Mouse (Mus musculus) retina, postnatal 7 days (tissue): ENCODE measurements around the gene Crot.
"Not testable (repeated sequence)": the region's sequence is repeated elsewhere in the genome, so short reads cannot be mapped to it uniquely, and the experiment has no call there.

Experiments
- DNase-seq: peaks from one replicate; pipeline ENCODE4 v3.0.0-alpha.2; 2012; ENCODE audit warnings: low read depth, low spot score

Gene Crot

DNA sequence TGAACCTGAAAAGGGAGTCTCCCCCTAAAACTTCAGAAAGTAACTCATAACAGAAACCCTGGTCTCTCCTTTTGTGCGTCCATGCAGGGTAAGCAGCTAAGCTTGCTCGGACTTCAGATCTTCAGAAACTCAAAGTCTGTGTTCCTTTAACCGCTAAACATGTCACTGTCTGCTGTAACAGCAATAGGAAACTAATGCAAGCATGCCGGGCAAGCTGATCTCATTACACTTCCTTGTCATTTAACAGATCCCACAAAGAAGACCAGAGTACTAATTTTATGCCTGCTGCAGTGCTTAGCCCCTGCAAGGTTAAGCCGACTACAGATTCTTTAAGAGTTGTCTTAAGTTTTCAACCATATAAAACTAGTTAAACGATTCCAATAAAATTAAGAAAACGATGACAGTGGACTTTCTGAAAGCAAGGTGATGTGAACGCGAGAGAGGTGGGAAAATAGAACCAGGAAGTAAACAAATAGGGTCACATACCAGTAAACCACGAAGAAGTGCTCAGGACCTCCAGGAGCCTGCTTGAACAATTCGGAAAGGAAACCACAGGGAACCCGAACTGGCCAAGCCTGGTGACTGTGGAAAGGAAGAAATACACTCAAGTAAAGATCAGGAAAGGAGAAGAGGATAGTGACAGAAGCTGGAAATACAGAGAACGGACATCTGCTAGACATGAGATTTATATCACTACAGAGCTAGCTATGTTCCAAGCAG is 998 bp downstream of the Crot start:
- DNase-seq, result no peak

DNA sequence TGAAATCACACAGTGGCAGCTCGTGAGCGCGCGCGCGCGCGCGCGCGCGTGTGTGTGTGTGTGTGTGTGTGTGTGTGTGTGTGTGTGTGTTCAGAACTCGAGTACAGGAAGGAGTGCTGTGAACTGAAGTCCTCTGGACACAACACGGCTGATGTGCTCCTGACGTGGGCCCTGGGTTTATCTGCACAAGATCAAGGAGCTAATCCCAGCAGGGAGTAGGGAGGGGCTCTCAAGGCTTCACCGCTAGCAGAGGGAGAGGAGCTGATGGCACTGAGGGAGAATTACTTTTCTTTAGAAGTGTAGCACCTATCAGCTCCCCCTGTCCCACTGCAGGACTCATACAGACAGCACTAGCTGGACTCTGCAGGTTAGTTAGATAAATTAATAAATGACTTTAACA is 5.5 kb downstream of the Crot start:
- DNase-seq, result no peak

DNA sequence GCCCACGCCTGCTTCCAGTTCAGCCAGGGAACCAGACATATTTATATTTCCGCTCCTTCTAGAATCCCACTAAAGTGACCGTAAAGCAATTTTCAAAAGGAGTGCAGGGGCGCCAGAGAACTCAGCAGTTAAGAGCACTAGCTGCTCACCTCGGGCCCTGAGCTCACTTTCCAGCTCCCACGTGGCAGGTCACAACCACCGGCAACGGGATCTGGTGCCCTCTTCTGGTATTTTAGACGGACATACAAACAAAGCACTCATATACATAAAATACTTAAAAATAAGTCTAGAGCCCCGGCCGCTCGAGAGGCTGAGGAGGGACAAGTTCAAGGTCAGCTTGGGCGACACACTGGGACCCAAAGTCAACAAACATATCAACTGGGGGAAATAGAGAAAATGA is 6.6 kb downstream of the Crot start:
- no peak for DNase-seq

DNA sequence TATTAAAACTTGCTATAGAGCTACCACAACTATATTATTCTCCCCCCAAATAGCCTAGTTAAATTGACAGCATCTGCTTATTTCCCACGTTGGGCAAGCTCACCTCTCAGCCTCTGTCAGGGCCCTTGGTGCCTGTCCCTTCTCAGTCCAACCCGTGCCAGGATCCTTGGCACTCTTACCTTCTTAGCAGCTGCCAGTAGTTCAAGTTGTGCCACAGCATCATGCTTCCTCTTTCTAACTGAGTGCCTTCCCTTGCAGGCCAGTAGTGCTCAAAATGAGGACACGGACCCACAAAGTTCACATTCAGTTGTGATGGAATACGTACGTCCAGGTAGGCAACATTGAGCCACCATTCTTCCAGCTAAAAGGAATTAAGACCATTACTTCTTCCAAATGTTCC is 9.2 kb downstream of the Crot start:
- no peak for DNase-seq

DNA sequence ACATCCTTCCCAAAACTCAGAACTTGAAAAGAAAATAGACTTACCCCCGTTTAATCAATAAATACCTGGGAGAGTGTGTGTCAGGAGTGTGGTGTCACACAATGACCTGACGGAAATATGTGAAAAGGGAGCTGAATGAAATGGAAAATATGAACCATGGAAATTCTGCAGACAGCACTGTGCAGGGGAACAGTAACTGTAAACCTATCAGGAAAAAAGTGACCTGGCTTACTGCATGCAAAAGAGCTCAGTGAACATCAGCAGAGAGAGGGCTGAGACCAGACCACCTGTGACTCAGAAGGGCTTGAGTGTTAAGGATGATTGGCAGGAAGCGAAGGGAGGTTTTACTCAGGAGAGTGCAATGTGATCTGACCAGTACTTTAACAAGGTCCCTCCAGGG is 11.7 kb downstream of the Crot start:
- no peak for DNase-seq

DNA sequence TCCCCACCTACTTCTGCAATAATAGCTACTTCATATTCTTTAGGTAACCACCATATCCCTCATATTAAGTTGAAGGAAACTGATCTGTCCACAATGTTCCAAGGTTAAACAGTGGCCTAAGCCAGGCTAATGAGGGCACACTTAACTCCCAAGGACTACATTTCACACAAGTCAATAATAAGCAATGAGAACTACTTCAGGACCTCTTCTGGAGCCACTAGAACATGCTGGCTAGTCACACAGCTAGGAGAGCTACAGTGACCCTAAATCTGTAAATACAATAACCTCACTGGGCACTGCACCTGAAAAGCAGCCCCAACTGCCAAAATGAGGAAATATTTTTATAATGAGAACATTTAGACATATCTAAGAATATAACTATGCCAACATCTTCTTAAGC is 22.4 kb downstream of the Crot start:
- no peak for DNase-seq

DNA sequence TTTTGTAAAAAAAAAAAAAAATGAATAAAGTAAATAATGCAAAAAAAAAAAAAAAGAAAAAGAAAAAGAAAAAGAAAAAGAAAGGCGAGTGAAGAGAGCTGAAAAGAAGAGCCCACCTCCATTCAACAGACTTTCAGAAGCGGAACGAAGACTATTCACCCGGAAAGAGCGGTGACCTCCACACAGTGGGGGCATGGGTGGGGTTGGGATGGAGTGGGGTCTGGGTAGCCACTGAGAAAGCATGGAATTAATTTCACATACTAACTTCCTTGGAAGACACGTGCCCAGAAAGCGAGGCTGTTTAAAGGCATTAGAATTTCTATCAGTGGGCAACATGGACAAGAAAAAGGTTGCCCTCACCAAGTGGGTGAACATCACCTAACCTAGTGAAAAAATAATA is 24.8 kb downstream of the Crot start:
- no peak for DNase-seq

DNA sequence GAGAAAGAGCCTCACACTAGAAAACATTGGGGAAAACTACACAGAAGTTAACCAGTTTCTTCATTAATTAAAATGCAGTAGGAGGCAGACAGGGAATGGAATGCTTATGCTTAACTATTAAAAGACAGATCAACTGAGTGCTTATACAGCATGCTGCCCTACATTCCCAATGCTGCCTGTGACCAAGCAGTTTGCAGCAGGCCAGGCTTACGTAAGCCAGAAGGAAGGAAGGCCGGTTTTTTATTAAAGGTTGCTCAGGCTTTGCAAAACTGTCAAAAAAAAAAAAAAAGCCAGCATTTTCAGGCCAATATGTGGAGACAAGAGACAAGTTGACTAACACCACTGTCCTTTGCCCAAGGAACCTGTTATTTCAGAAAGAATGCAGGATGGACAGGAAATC is 26.4 kb downstream of the Crot start:
- no peak for DNase-seq

DNA sequence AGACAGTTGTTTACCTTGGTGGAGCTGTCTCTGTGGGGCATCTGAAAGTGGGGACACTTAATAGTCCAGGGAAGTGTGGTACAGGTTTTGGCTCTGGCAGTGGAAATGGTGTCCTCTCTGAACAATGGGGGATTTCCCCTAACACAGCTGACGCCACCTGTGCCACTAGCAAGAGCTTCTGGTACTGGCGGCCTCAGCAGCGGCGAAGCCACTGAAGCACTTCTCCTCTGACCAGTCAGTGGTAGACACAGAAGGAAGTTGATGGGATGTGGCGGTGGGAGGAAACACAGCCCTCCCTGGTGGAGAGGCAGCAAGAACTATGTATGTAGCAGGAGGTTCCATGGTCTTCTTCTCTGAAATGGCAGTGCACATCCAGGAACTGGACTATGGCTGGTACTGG is 32.6 kb downstream of the Crot start:
- no peak for DNase-seq

DNA sequence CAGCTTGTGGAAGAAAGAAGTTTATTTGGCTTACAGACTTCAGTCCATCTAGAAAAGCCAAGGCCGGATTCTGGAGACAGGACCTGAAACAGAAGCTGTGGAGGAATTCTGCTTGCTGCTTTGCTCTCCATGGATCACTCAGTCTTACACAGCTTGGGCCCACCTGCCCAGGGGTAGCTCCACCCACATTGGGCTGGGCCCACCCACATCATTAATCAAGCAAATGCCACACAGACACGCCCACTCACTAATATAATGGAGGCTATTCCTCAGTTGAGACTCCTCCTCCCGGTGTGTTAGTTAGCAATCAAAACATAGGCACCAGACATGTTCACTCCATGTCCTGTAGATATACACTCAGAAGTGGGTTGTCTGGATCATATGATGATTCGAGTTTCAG is 36.6 kb downstream of the Crot start:
- DNase-seq, result no peak

DNA sequence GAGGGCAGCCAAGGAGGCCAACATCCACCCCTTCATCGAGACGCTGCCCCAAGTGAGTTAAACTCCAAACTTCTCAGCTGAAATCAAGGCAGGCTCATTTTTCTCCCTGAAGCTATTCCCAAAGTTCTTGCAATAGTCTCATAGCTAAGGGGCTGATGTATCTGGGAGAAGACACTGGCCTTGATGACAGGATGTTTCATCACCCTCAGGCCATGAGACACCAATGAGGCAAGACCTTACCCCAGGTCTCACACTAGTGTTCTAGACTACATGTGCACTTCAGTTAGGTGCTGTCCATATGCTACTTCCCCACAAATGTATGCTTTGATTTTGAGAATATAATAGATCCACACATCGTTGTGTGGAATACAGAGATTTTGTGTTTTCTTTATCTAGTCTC is 41.6 kb downstream of the Crot start:
- DNase-seq, result no peak

DNA sequence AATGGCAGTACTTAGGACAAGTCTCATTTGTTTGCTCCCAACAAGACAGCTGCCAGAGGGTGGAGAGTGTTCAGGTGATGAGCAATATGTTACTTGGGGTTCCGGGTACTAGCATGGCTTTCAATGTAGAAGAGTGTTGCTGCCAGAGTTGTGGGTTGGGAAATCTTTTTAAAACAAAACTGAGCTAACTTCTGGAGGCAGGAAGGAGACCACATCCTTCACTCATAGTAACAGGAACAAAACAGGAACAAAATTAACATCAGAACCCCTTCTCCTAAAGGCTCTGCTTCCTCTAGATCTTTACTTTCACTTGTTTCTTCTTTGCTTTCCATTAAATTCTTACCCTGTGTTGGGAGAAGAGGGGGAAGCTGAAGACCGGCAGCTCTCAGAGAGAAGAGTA is 43.5 kb downstream of the Crot start:
- no peak for DNase-seq

DNA sequence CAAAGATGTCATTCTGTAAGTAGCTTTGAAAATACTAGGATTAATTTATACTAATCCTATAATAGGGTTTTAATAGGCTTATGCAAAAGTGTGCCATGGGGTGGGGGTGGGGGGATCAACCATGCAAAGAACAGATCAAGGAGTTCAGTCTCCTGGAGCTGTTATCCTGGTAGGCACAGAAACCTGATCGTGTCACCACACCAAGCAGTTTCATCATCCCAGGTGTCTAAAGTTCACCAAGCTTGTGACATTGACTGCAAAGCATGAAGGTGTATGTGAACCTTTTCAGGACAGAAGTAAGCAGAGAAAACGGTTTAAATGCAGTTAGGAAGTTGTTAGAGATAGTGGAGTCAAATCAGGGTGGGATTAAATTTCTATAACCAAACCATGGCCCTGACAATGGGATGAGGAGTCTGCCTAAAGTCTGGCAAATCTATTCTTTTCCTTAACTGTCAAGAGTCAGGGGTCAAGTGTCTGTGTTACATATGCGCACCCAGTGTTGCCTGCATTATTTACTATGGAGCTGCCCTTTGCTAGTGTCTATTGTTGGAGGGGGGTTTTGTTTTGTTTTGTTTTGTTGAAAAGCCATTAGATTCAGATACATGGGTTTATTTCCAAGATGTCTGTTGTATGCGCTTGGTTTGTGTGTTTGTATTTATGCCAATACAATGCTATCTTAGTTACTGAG is 49.6 kb downstream of the Crot start:
- DNase-seq, result no peak

DNA sequence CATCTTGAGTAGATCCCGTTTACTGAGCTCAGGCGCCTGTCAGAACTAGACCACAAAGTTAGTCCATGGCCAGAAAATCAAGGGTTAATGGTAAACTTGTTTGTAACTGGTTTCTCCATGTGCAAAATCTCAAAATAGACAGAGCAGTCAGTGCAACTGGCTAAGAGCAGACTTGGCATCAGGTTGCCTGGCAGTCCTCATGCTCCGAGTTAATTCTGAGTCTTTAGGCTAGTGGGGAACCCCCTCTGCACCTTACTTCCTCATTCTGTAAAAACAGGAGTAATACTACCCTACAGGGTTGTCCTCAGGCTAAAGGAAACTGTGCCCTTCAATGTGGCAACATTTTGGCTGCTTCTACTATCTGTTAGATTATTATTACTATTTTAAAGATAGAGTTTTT is 53.3 kb downstream of the Crot start:
- no peak for DNase-seq

DNA sequence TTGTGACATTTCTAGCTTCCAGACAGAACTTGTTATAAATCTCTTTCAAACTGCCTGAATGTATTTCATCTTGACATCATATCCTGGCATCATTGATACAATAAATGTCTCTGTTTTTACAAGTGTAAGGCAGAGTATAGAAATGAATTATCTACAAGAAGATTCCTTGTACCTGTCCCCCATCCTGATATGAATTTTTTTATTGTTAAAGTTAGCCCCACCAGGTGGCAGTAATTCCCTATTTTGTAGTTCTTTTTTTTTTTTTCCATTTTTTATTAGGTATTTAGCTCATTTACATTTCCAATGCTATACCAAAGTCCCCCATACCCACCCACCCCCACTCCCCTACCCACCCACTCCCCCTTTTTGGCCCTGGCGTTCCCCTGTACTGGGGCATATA is 55.9 kb downstream of the Crot start:
- DNase-seq, result not testable (repeated sequence)

DNA sequence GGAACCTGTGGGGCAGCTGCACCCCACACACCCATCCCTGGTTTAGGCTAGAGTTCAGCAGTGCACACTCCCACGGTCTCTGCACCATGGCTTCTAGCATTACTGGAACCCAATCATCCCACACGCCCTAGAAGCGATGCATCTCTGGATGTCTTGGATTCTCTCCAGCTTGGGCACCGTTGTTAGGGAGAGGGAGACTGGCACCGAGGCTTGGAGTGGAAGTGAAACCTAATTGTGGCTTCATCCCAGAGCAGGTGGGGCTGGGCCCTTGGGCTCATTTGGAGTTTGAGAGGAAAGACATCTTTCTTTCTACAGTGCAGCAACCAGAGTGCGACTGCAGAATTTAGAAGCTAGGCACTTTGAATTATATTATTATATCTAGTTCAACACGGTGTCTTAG is 59.2 kb downstream of the Crot start:
- no peak for DNase-seq

DNA sequence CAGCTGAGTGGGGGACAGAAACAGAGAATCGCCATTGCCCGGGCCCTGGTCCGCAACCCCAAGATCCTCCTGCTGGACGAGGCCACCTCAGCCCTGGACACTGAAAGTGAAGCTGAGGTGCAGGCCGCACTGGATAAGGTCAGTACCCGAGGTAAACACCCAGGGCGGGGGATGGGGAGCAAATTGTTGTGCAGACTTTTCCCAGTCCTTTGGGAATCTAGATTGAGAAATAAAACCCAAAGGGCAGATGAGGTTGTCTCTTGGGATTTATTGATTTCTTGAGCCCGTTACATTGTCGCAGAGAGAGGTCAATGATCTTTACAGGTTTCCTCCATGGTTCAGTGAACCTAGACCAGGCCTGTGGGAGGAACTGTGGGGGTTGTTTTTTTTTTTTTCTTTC is 68.7 kb downstream of the Crot start:
- no peak for DNase-seq

DNA sequence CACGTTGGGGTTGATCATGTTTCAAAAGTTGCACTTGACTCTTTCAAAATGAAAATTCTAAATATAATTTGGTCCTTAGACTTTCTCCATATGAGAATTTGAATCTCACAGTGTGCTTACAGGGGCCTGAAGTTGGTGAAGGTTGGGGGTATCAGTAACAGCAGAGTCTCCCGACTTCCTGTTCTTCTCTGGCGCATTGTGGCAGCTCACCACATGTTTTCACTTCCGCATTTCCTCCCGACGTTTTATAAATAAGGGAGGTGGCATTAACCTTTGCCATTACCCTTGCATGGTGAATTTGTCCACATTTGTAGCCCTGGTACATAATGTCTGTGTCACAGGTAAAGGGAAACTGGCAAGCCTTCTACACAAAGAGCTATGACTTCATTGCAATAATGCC is 80.1 kb downstream of the Crot start:
- DNase-seq, result no peak

DNA sequence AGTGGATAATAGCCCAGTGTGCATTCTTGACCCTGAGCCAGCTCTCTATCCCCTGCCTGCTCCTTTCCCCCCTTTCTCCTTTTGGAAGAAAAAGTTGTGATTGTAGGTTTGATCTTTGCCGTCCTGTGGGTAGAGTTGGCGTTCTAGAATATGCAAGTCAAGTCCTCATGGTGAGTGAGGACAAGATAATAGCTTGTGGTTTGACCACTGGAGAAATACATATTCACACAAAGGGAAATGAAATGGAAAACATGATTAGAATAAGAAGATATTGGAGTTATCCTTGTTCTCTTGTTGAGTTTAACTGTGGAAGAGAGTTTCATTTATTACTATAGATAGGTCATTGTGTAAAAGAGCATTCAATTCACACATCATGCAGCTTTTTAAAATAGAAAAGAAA is 80.7 kb downstream of the Crot start:
- DNase-seq, result no peak
